In the genomic region with DNA sequence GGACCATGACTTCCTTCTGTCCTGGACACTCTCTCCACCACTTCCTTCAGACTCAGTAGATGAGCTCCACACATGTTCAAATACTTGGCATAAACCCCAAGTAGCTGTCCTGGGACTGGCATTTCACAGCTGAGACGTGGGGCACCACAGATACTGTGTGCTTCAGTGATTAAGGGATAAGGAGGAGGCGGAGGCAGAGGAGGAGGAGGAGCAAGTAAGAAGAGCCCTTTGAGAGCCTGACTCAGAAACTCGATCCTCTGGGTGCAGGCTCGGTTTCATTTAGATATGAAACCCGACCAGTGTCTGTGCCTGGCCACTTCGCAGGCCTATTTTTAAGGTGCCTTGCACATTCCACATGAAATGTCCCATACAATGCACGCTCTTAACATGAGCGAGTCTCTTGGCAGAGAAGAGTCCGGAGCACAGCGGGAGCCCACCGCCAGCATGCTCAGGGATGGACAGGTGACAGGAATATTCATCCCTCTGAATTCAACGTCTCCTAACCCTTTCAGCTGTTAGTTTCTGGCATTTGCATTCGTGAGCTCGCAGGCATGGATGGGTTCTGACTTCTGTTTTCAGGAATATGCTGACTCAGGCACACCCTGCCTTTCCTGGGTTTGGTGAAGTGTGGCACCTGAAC, we compare ENCODE assay signal across 14 mouse cellular contexts.
DNase-seq lines count a peak whose midpoint lies in the region; ATAC-seq and TF ChIP-seq lines count a peak whose summit lies in the region.
"Had no signal": no experiment of that assay in that cellular context is flagged by ENCODE, and none has a peak within 500 bp of the region (broad histone marks: within the 10 kb centered on the region; RNA-seq: fewer than 3 reads in every experiment).

No protein-coding gene starts in this region.

- no peak overlapping the region for H3K4me2 ChIP-seq in midbrain, embryonic 16.5 days (ENCODE audit: low read length)
- H3K4me2 ChIP-seq in embryonic facial prominence, embryonic 14.5 days (ENCODE audit: low read depth, low read length), result no peak overlapping the region
- no peak overlapping the region for H3K4me2 ChIP-seq in stomach, postnatal 0 days (replicated peaks; ENCODE audit: low read depth)
- H3K4me2 ChIP-seq: stomach, embryonic 15.5 days had no signal

- ATAC-seq in midbrain, embryonic 16.5 days, result no peak
- peak; percentile 78 for ATAC-seq in embryonic facial prominence, embryonic 14.5 days (ENCODE audit: low read depth)
- no peak for ATAC-seq in stomach, postnatal 0 days (ENCODE audit: low FRiP score, low TSS enrichment)
- ATAC-seq in inflammation-experienced regulatory T-cells, adult 6 months, result no peak
- ATAC-seq: CD4-positive, CD25-positive, alpha-beta regulatory T cell, adult 4 months had no signal

- WGBS in midbrain, embryonic 10.5 days, result 67% methylated on average over 14 of the region's 14 CpGs
- 57% methylated on average over 14 of the region's 14 CpGs for WGBS in midbrain, embryonic 16.5 days
- WGBS in embryonic facial prominence, embryonic 14.5 days, result 47% methylated on average over 14 of the region's 14 CpGs
- 55% methylated on average over 14 of the region's 14 CpGs for WGBS in stomach, postnatal 0 days

- intact Hi-C loops in gastrocnemius, adult 2 months (cut with DNase I), result no loop called here

- no peak for TF ChIP-seq EP300 in stomach, postnatal 0 days (optimal IDR thresholded peaks at IDR 0.05)

- peaks cover 99% of the 10 kb centered on the region for H3K36me3 ChIP-seq in midbrain, embryonic 10.5 days
- H3K36me3 ChIP-seq in midbrain, embryonic 16.5 days (ENCODE audit: control insufficient read depth, insufficient read depth, low read length), result peaks cover 9% of the 10 kb centered on the region; the same call in 1 of the 2 replicates
- no peaks in the 10 kb centered on the region for H3K36me3 ChIP-seq in embryonic facial prominence, embryonic 14.5 days (ENCODE audit: control insufficient read depth, insufficient read depth, low read length)
- H3K36me3 ChIP-seq in stomach, postnatal 0 days (ENCODE audit: control insufficient read depth, insufficient read depth, low read length), result no peaks in the 10 kb centered on the region

- no peak overlapping the region for H3K9ac ChIP-seq in midbrain, embryonic 16.5 days (ENCODE audit: low read depth, low read length)
- no peak overlapping the region for H3K9ac ChIP-seq in embryonic facial prominence, embryonic 14.5 days (ENCODE audit: low read depth, low read length)
- H3K9ac ChIP-seq in stomach, postnatal 0 days (ENCODE audit: low read length), result no peak overlapping the region
- H3K9ac ChIP-seq: stomach, embryonic 15.5 days had no signal

- H3K4me1 ChIP-seq in midbrain, embryonic 10.5 days, result peaks cover 16% of the 10 kb centered on the region
- no peaks in the 10 kb centered on the region for H3K4me1 ChIP-seq in midbrain, embryonic 16.5 days (ENCODE audit: control insufficient read depth, insufficient read depth, low read length)
- peaks cover 10% of the 10 kb centered on the region; the same call in 1 of the 2 replicates for H3K4me1 ChIP-seq in embryonic facial prominence, embryonic 14.5 days (ENCODE audit: control insufficient read depth, insufficient read depth, low read length)
- H3K4me1 ChIP-seq in stomach, postnatal 0 days (replicated peaks; ENCODE audit: control insufficient read depth, insufficient read depth), result no peaks in the 10 kb centered on the region

- H3K27ac ChIP-seq in gastrocnemius, adult 2 months, result peak overlapping the region; percentile 54
- 0 out of 2 replicates have a peak overlapping the region, but pooled peaks have one; percentile 10 for H3K27ac ChIP-seq in midbrain, embryonic 10.5 days (replicated peaks)
- no peak overlapping the region for H3K27ac ChIP-seq in midbrain, embryonic 16.5 days (ENCODE audit: low read length)
- H3K27ac ChIP-seq in embryonic facial prominence, embryonic 14.5 days (replicated peaks; ENCODE audit: low read depth, low read length), result no peak overlapping the region
- 0 out of 2 replicates have a peak overlapping the region, but pooled peaks have one; percentile 4 for H3K27ac ChIP-seq in stomach, postnatal 0 days (replicated peaks)
- H3K27ac ChIP-seq: macrophage; stomach, embryonic 15.5 days had no signal

- peak; percentile 43 for DNase-seq in gastrocnemius, adult 2 months
- no peak for DNase-seq in gastrocnemius, postnatal 10 days
- no peak for DNase-seq in midbrain, embryonic 10.5 days (ENCODE audit: low spot score)
- DNase-seq in embryonic facial prominence, embryonic 14.5 days (ENCODE audit: low spot score), result peak; percentile 77
- no peak for DNase-seq in stomach, postnatal 0 days (ENCODE audit: low spot score)
- DNase-seq in right cerebral cortex, postnatal 4 days, result no peak
- DNase-seq: adrenal gland, postnatal 10 days; heart, postnatal 36 days had no signal

- no peaks in the 10 kb centered on the region for H3K9me3 ChIP-seq in midbrain, embryonic 10.5 days (replicated peaks)
- no peaks in the 10 kb centered on the region for H3K9me3 ChIP-seq in midbrain, embryonic 16.5 days (replicated peaks; ENCODE audit: control insufficient read depth, low read length, poor library complexity, severe bottlenecking)
- H3K9me3 ChIP-seq in embryonic facial prominence, embryonic 14.5 days (ENCODE audit: control insufficient read depth, low read length), result no peaks in the 10 kb centered on the region
- H3K9me3 ChIP-seq in stomach, postnatal 0 days (ENCODE audit: control insufficient read depth, low read length), result no peaks in the 10 kb centered on the region
- H3K9me3 ChIP-seq: stomach, embryonic 15.5 days had no signal

- peak overlapping the region; percentile 61 for H3K4me3 ChIP-seq in gastrocnemius, adult 2 months
- H3K4me3 ChIP-seq in midbrain, embryonic 10.5 days, result no peak overlapping the region
- H3K4me3 ChIP-seq in midbrain, embryonic 16.5 days (ENCODE audit: low read depth, low read length), result no peak overlapping the region
- no peak overlapping the region for H3K4me3 ChIP-seq in embryonic facial prominence, embryonic 14.5 days (ENCODE audit: low read depth, low read length)
- H3K4me3 ChIP-seq in stomach, postnatal 0 days (ENCODE audit: low read depth, low read length), result no peak overlapping the region
- H3K4me3 ChIP-seq: erythroblast, embryonic 14.5 days; stomach, embryonic 15.5 days had no signal

- no peaks in the 10 kb centered on the region for H3K27me3 ChIP-seq in midbrain, embryonic 10.5 days (ENCODE audit: low read depth, poor library complexity, severe bottlenecking)
- no peaks in the 10 kb centered on the region for H3K27me3 ChIP-seq in midbrain, embryonic 16.5 days (ENCODE audit: control insufficient read depth, insufficient read depth, low read depth, low read length)
- no peaks in the 10 kb centered on the region for H3K27me3 ChIP-seq in embryonic facial prominence, embryonic 14.5 days (replicated peaks; ENCODE audit: control insufficient read depth, insufficient read depth, low read length)
- no peaks in the 10 kb centered on the region for H3K27me3 ChIP-seq in stomach, postnatal 0 days (ENCODE audit: control insufficient read depth, insufficient read depth, low read length)
- H3K27me3 ChIP-seq: stomach, embryonic 15.5 days had no signal

- TF ChIP-seq CTCF in gastrocnemius, adult 2 months (IDR thresholded peaks at IDR 0.05), result no peak
- TF ChIP-seq CTCF in stomach, postnatal 0 days (IDR thresholded peaks at IDR 0.05; ENCODE audit: low read depth), result no peak

Comparison
In these comparisons a context has a peak if more than half of its experiments do, and no peak if none do; other contexts are left out.
1. DNase-seq: peak in gastrocnemius, adult 2 months (single experiment) and embryonic facial prominence, embryonic 14.5 days (single experiment); none in gastrocnemius, postnatal 10 days (single experiment), midbrain, embryonic 10.5 days (single experiment), stomach, postnatal 0 days (single experiment) and right cerebral cortex, postnatal 4 days (single experiment).
2. H3K27ac ChIP-seq: peak in gastrocnemius, adult 2 months (single experiment), midbrain, embryonic 10.5 days (single experiment) and stomach, postnatal 0 days (single experiment); none in midbrain, embryonic 16.5 days (single experiment) and embryonic facial prominence, embryonic 14.5 days (single experiment).